Mouse (Mus musculus) gastrocnemius, postnatal 4 days (tissue): ENCODE measurements around the gene Rer1. TPM values are rescaled to one million over a fixed set of nuclear protein-coding genes. Genes with fewer than 3 reads are reported as not detected.
A peak's percentile ranks its signal among the peaks of the same experiment; 100 is the strongest.

Experiments used
- DNase-seq, 2 experiments: peaks; one replicate each; pipeline ENCODE4 v3.0.0; 2021 to 2022; ENCODE audit warnings: low spot score in 2 of 2, mixed read lengths in 2 of 2
- long read RNA-seq, 2 experiments: library from polyadenylated mRNA; stranded (forward); transcript quantifications; one replicate each; pipeline ENCODE4 v2.0.0; 2021
- total RNA-seq, 2 experiments: library from RNA; stranded (reverse); gene quantifications; 2 replicates each; pipeline ENCODE4 v1.2.3; 2021

The Rer1 gene
- total RNA-seq = 10 to 100 TPM; 61.1 to 63.1 TPM
- long read RNA-seq, experiment 1, transcript Rer1-201 (7 exons, 1,596 nt) = major isoform, 73 of 127 reads
- long read RNA-seq, experiment 1, transcript Rer1-203 (8 exons, 1,803 nt) = minor isoform, 31 of 127 reads
- long read RNA-seq, experiment 1, partial matches to known transcripts = 7 of 127 reads
- long read RNA-seq, experiment 1, other reads (novel, unspliced or antisense) = 16 of 127 reads
- long read RNA-seq, experiment 2, transcript Rer1-201 (7 exons, 1,596 nt) = major isoform, 77 of 138 reads
- long read RNA-seq, experiment 2, transcript Rer1-203 (8 exons, 1,803 nt) = minor isoform, 32 of 138 reads
- long read RNA-seq, experiment 2, partial matches to known transcripts = 9 of 138 reads
- long read RNA-seq, experiment 2, other reads (novel, unspliced or antisense) = 20 of 138 reads

GRCm38 (mm10) chr4:155086108-155087024, at the start of gene Rer1, which contains the start of gene Morn1:
TSS of gene Rer1 (minus strand) at chr4:155086382.
TSS of gene Morn1 (plus strand) at chr4:155086577.
- DNase-seq = peak; percentile 98 to 100

GRCm38 (mm10) chr4:155134686-155135172, 48.5 kb upstream of the Rer1 start:
- DNase-seq = no peak

GRCm38 (mm10) chr4:155133658-155134417, 47.7 kb upstream of the Rer1 start:
- peak in 1 of 2 experiments; percentile 63 for DNase-seq

- DNase-seq = no peak
Measured at GRCm38 (mm10) chr4:155133188-155133587, 47.0 kb upstream of the Rer1 start.

- DNase-seq = no peak
Measured at GRCm38 (mm10) chr4:155130616-155131015, 44.4 kb upstream of the Rer1 start.

- peak; percentile 59 to 79 for DNase-seq
Measured at GRCm38 (mm10) chr4:155129996-155130395, 43.8 kb upstream of the Rer1 start.

GRCm38 (mm10) chr4:155129132-155129917, 43.1 kb upstream of the Rer1 start:
- no peak for DNase-seq

- no peak for DNase-seq
Measured at GRCm38 (mm10) chr4:155128411-155128810, 42.2 kb upstream of the Rer1 start.

- DNase-seq = no peak
Measured at GRCm38 (mm10) chr4:155126602-155127372, 40.6 kb upstream of the Rer1 start.

- no peak for DNase-seq
Measured at GRCm38 (mm10) chr4:155126194-155126593, 40.0 kb upstream of the Rer1 start.

- no peak for DNase-seq
Measured at GRCm38 (mm10) chr4:155125310-155125709, 39.1 kb upstream of the Rer1 start.

- no peak for DNase-seq
Measured at GRCm38 (mm10) chr4:155123868-155124534, 37.8 kb upstream of the Rer1 start.

- DNase-seq = peak; percentile 73 to 79
Measured at GRCm38 (mm10) chr4:155122444-155123040, 36.4 kb upstream of the Rer1 start.

- no peak for DNase-seq
Measured at GRCm38 (mm10) chr4:155121915-155122443, 35.8 kb upstream of the Rer1 start.

GRCm38 (mm10) chr4:155121222-155121621, 35.0 kb upstream of the Rer1 start:
- no peak for DNase-seq

- no peak for DNase-seq
Measured at GRCm38 (mm10) chr4:155120583-155120982, 34.4 kb upstream of the Rer1 start.

GRCm38 (mm10) chr4:155120038-155120437, 33.9 kb upstream of the Rer1 start:
- DNase-seq = no peak

GRCm38 (mm10) chr4:155118278-155118677, 32.1 kb upstream of the Rer1 start:
- no peak for DNase-seq
